Mouse (Mus musculus) left cerebral cortex, postnatal 25 days (tissue): ENCODE measurements around the gene Igsf9b. TPM values are rescaled to one million over a fixed set of nuclear protein-coding genes. Genes with fewer than 3 reads are reported as not detected.

ENCODE experiments used
- DNase-seq, 2 experiments: peaks; one replicate each; pipeline ENCODE4 v3.0.0; 2022; ENCODE audit warnings: low spot score in 2 of 2, mixed read lengths in 1 of 2
- intact Hi-C: fragments of 180-260 bp; cut with DNase I; formaldehyde crosslinking; loops from one replicate; pipeline ENCODE4 v1.15.1; 2025
- total RNA-seq, 2 experiments: library from RNA; stranded (reverse); gene quantifications; 2 replicates each; pipeline ENCODE4 v1.2.3; 2021

Igsf9b gene
- total RNA-seq, 2 experiments from 2014 or later = 65.9 to 66.7 TPM

DNA sequence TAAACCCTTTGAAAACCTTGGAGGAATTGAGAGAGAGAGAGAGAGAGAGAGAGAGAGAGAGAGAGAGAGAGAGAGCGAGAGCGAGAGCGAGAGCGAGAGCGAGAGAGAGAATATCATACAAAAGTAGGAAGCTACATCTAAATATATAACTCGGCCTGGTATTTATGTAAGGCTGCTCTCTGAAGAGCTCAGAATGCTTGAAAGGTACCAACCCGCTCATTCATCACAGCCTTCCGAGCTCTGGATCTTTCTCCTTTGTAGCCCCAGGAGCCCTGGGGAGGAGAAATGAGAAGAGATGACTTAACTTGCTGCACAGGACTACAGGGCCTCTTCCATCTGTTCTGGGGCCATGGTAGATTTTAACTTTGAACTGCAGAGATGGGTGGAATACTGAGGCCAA, 22.3 kb downstream of the Igsf9b start:
- intact Hi-C loops = no loop called here
- peak in 1 of 2 experiments; percentile 54 for DNase-seq

DNA sequence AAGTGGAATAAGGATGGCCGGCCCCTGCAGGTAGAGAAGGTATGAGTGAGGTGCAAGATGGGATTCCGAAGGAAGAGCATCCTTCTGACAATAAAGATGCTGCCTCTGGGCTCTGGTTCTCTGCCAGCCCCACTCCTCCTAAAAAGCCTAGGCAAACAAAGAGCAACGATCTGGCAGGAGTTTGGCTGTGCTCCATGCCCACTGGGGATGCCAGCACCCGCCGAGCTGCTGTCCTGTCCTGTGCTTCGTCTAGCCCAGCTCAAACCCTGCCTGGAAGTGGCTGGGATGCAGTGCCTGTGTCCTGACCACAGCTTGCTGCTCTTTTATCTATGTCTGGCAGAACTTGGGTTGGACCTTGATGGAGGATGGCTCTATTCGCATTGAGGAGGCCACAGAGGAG, 23.3 kb downstream of the Igsf9b start:
- no peak for DNase-seq
- intact Hi-C loops = no loop called here

DNA sequence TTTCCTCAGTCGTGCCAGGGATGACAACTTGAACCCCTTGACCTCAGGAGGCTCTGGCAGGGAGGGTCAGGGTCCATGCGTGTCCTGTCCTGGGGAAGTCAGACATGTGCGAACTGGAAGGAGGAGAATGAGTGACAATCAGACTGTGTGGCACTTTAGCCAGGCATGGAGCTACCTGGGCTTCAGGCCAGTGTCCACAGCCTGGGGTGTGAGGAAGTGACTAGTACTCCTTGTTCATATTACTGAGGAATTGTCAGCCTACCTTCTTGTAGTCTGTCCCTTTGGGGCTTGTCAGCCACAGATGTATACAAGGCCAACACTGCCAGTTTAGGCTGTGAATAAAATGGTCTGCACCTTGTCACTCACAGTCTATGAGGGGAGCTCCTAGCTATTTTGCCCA, 24.4 kb downstream of the Igsf9b start:
- DNase-seq = no peak
- intact Hi-C loops = no loop called here

DNA sequence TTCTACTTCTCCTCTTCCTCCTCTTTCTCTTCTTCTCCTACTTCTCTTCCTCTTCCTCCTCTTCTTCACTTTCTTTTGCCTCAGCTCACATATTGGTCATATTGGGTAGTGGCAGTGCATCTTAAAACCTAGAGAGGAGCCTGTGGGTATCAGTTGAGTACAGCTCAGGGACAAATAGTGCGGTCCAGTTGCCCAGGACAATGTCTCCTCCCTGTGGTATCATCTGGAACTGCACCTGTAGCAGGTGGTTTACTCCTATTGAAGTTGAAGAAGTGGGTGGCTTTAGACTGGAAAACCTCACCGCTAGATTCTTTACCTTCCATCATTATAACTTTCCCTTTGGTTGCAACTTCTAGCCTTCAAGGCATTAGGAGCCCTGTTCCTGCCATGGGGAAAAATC, 26.9 kb downstream of the Igsf9b start:
- DNase-seq = peak; percentile 77 to 83
- intact Hi-C loops = loop anchor here (5.0 kb wide), 1 partner anchor 219 kb away; no protein-coding TSS in a partner anchor

- DNase-seq = no peak
- intact Hi-C loops = loop anchor here (5.0 kb wide), 1 partner anchor 220 kb away; no protein-coding TSS in a partner anchor
Observed at GRCm38 (mm10) chr9:27327558-27327957, 28.6 kb downstream of the Igsf9b start.

DNA sequence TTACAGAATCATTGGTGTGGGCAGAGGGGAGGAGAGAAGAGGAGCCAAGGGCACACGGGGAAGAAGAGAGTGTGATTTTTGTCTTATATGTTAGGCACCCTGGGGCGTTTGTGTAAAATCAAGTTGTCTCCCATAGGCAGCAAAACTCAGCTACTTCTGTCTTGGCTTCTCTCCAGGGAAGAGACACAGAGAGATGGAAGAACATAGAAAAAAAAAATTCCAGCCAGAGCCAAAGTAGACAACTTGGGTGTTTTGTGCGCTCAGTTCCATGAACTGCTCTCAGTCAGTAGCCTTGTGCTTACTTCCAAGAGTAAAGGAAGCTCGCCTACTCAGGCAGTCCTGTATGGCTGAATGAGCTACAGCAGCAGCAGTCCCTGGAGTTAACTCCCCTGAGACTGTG, 31.4 kb downstream of the Igsf9b start:
- intact Hi-C loops = no loop called here
- peak in 1 of 2 experiments; percentile 54 for DNase-seq

- intact Hi-C loops = no loop called here
- DNase-seq = peak in 1 of 2 experiments; percentile 39
Observed at GRCm38 (mm10) chr9:27331538-27331937, 32.5 kb downstream of the Igsf9b start.

DNA sequence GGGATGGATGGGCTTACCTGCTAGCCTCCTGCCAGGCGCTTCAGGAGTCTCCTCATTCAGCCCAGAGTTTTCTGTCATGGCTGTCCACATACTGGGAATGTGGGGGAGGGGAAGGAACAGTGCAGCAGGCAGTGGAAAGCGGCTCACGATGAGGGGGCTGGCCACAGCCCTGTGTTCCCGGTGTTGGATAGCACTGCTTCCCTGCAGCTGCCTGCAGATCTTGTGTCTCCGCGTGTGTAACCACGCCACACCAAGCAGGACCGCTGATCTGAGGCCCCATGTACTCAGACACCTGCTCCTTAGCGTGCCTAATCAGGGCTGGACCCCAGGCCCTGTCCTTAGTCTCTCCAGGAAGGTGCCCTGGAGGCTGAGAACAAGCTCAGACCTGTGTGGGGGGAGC, 35.9 kb downstream of the Igsf9b start:
- DNase-seq = no peak
- intact Hi-C loops = no loop called here

DNA sequence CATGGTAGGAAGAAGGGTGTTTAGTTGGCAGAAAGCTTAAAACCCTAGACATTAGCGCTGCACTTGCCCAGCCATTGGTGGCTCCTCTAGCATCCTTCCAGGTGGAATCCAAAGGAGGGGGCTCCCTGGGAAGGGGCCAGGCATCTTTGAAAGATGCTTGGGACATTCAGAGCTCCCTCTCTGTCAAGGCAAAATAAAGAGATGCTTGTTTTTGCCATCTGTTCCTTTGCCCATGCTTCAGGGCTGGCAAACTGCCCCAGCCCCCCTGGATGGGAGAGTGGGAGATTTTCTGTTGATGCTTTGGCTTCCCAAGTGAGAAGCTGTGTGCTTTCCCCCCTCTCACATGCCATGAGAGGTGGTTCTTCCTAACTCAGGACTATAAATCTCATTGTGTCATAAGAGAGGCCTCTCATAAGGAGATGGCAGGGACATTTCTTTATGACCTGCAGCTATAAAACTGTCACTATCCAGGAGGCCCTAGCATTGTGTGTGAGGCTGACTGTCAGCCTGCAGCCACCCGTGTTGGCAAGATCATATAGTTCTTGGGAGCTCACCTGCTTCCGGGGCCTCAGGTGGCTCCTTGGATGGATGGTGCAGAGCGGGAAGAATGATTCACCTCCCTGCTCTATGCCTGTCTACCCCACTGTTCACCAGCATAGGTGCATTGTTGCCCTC, 38.1 kb downstream of the Igsf9b start:
- intact Hi-C loops = no loop called here
- peak; percentile 42 to 53 for DNase-seq

GRCm38 (mm10) chr9:27339168-27339567, 40.2 kb downstream of the Igsf9b start:
- DNase-seq = no peak
- intact Hi-C loops = no loop called here

GRCm38 (mm10) chr9:27346541-27347269, 47.7 kb downstream of the Igsf9b start:
- DNase-seq = no peak
- intact Hi-C loops = no loop called here

DNA sequence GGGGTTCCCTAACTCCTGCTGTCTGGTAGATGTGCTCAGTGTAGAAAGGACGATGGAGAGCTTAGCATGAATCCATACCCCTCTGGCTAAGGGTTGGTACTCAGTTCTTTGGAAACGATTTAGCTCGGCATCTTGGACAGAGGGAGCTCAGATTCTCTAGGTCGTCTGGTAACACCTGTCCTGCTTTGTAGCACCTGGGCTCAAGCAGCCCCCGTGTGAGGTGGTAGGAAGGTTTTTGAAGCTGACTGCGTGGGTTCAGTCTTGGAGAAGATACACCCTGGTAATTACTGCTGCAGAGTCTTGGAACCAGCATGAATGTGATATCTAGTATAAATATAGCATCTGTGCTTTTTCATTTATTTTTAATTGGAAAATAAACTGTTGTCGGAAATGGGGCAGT, 54.1 kb downstream of the Igsf9b start:
- intact Hi-C loops = no loop called here
- DNase-seq = peak; percentile 50 to 60

- no peak for DNase-seq
- intact Hi-C loops = no loop called here
Observed at GRCm38 (mm10) chr9:27357893-27358292, 58.9 kb downstream of the Igsf9b start.

GRCm38 (mm10) chr9:27367231-27367630, 68.2 kb downstream of the Igsf9b start:
- DNase-seq = no peak
- intact Hi-C loops = no loop called here

DNA sequence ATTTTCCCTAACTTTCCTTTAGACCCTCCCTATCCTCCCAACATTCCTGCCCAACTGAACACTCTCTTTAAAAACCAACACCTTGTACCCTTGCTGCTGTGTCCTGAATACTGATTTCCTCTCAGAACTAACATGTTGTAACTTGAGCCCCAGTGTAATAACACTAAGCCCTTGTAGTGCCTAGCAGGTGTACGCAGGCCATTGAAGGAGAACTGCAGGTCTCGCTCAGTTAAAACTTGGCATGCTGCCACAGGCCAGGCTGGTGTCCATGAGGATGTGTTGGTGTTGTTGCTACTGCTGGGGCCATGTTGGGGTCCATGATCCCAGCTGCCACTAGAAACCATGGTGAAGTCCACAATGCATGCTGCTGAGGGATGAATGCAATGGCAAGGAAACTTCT, 70.1 kb downstream of the Igsf9b start:
- intact Hi-C loops = no loop called here
- DNase-seq = no peak

DNA sequence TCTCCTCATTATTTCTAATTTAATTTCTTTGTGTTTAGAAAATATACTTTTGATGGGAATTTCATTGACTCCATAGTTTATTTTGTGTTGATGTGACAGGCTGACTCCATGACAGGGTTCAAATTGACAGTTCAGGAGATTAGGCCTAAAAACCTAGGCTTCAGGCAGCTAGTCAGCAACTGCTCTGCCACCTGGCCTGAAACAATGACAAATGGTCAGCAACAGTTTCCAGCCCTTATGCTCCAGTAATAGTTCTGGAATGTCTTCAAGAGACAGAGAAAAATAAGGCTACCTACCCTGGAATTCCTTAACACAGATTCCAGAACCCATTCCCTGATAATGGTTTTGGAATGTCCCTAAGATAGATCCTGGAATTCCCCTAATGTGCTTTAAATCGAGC, 76.7 kb downstream of the Igsf9b start:
- intact Hi-C loops = no loop called here
- DNase-seq = no peak

GRCm38 (mm10) chr9:27386951-27387350, 87.9 kb downstream of the Igsf9b start:
- intact Hi-C loops = no loop called here

DNA sequence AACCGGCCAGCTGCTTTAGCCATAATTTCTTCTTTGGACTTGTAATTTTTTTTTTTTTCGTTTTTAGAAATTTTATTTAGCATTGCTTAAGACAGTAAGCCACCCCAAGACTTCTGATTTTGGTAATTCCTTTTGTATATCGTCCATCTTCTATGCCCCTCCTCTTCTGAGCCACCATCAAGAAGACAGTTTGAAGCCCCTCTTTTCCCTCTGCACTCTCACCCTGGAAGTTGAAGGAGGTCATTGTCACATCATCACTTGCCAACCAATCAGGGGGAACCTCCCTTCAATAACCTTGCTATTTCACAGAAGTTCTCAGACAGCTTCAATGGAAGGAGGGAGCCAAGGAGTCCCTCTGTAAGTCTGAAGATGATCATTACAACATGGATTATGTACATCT, 97.5 kb downstream of the Igsf9b start, which contains the start of gene Spata19:
Gene Spata19, plus strand, starts transcription at position 301 of the 400 bp plus-strand sequence.
- intact Hi-C loops = no loop called here
- no peak for DNase-seq

More at GRCm38 (mm10) chr9:27386951-27387350, 87.9 kb downstream of the Igsf9b start:
- DNase-seq = peak in 1 of 2 experiments; percentile 43

DNA sequence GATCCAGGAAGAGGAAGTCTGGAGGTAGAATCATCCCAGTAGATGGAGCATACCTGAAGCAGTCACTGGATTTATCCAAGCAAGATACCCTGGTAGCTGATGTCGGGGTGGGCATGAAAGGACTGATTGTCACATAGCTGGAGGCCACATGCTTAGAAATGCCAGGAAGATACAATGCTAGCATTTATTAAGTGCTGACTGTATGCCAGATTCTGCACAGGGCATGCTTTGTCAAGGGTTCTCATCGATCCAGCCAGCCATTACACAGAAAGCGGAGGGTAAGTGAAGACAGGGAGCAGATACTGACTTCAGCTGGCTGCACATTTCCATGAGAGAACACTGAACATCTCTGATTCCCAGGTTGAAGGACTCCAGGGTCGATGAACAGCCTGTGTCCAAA, 102.2 kb downstream of the Igsf9b start:
- intact Hi-C loops = no loop called here
- peak in 1 of 2 experiments; percentile 49 for DNase-seq
